Mouse (Mus musculus) liver, embryonic 12.5 days (tissue): ENCODE measurements around the gene Nptn. TPM values are rescaled to one million over a fixed set of nuclear protein-coding genes. Genes with fewer than 3 reads are reported as not detected.
A peak's percentile ranks its signal among the peaks of the same experiment; 100 is the strongest.

ENCODE experiments used
- ATAC-seq: fragments of 200-750 bp; cut with Nextera tagmentation; 2 replicates; pipeline ENCODE4 v1.8.0; 2017; ENCODE audit warnings: moderate number of reproducible peaks, mild to moderate bottlenecking, moderate library complexity
- H3K27ac ChIP-seq: fragments of 300-500 bp; sonication (generic); 2 replicates; pipeline ENCODE4 v1.5.1; 2016; ENCODE audit warnings: mild to moderate bottlenecking
- H3K27me3 ChIP-seq: fragments of 300-500 bp; sonication (generic); replicated peaks from 2 replicates; pipeline ENCODE4 v1.6.1; 2016; ENCODE audit warnings: mild to moderate bottlenecking, moderate library complexity
- H3K36me3 ChIP-seq: fragments of 300-500 bp; sonication (generic); 2 replicates; pipeline ENCODE4 v1.6.1; 2016; ENCODE audit warnings: mild to moderate bottlenecking, moderate library complexity
- H3K4me1 ChIP-seq: fragments of 300-500 bp; sonication (generic); 2 replicates; pipeline ENCODE4 v1.6.1; 2016
- H3K4me2 ChIP-seq: fragments of 300-500 bp; sonication (generic); 2 replicates; pipeline ENCODE4 v1.6.1; 2016; ENCODE audit warnings: mild to moderate bottlenecking, moderate library complexity
- H3K4me3 ChIP-seq: fragments of 300-500 bp; sonication (generic); 2 replicates; pipeline ENCODE4 v1.5.1; 2016; ENCODE audit warnings: mild to moderate bottlenecking, moderate library complexity
- H3K9ac ChIP-seq: fragments of 300-500 bp; sonication (generic); 2 replicates; pipeline ENCODE4 v1.6.1; 2016; ENCODE audit warnings: mild to moderate bottlenecking, moderate library complexity
- H3K9me3 ChIP-seq: fragments of 300-500 bp; sonication (generic); replicated peaks from 2 replicates; pipeline ENCODE4 v1.6.1; 2016; ENCODE audit warnings: mild to moderate bottlenecking, moderate library complexity
- WGBS: fragments of 180-500 bp; shearing (Covaris S2); methylation state at CpG from one replicate; pipeline ENCODE4 v1.1.7; 2016; ENCODE audit not compliant: insufficient replicate concordance; 5-methylcytosine and 5-hydroxymethylcytosine counted together
- polyA plus RNA-seq: library from polyadenylated mRNA; unstranded; fragments of >200 nt; fragmentation: Nextera tagmentation; extraction: Ambion mirVana; gene quantifications from 2 replicates; pipeline ENCODE4 v1.2.1, GENCODE M21; 2016

Gene Nptn
- 93.9 and 95.3 TPM in 2 replicates for polyA plus RNA-seq

GRCm38 (mm10) chr9:58581958-58582540, at the start of gene Nptn:
Gene Nptn, plus strand, starts transcription at chr9:58582240.
- H3K4me2 ChIP-seq: peak within 1 kb of the TSS; percentile 75
- no peaks in the 10 kb centered on the region for H3K27me3 ChIP-seq
- H3K9ac ChIP-seq: peak within 1 kb of the TSS; percentile 100
- H3K36me3 ChIP-seq: no peaks in the 10 kb centered on the region
- no peaks in the 10 kb centered on the region for H3K9me3 ChIP-seq
- peak within 1 kb of the TSS; percentile 95 for H3K27ac ChIP-seq
- H3K4me3 ChIP-seq: peak within 1 kb of the TSS; percentile 97
- peaks cover 40% of the 10 kb centered on the region for H3K4me1 ChIP-seq
- 0% methylated on average over 23 of the region's 56 CpGs for WGBS
- peak; percentile 96 for ATAC-seq

GRCm38 (mm10) chr9:58533322-58533721, 48.7 kb upstream of the Nptn start:
- Histone ChIP-seq H3K36me3 (no peaks in the 10 kb centered on the region; the same call in 1 of the 2 replicates), H3K4me3 (no peak overlapping the region), H3K4me2 (no peak overlapping the region), H3K9ac (no peak overlapping the region), H3K27me3 (no peaks in the 10 kb centered on the region; the same call in 1 of the 2 replicates), H3K9me3 (no peaks in the 10 kb centered on the region), H3K4me1 (peaks cover 7% of the 10 kb centered on the region; the same call in 1 of the 2 replicates), H3K27ac (no peak overlapping the region)
- ATAC-seq: no peak
- WGBS: 73% methylated on average over 6 of the region's 6 CpGs

- 0 out of 2 replicates have a peak, but pooled peaks have one; percentile 30 for ATAC-seq
These were observed 47.3 kb upstream of the Nptn start for GRCm38 (mm10) chr9:58534766-58535165.

GRCm38 (mm10) chr9:58535447-58536134, 46.4 kb upstream of the Nptn start:
- Histone ChIP-seq H3K4me1 (peaks cover 11% of the 10 kb centered on the region), H3K27ac (no peak overlapping the region), H3K4me3 (no peak overlapping the region), H3K36me3 (peaks cover 5% of the 10 kb centered on the region; the same call in 1 of the 2 replicates), H3K4me2 (no peak overlapping the region), H3K9me3 (no peaks in the 10 kb centered on the region), H3K9ac (no peak overlapping the region), H3K27me3 (no peaks in the 10 kb centered on the region; the same call in 1 of the 2 replicates)
- WGBS: 66% methylated on average over 20 of the region's 20 CpGs
- ATAC-seq: no peak

More at GRCm38 (mm10) chr9:58534766-58535165, 47.3 kb upstream of the Nptn start:
- Histone ChIP-seq H3K27ac (no peak overlapping the region), H3K27me3 (no peaks in the 10 kb centered on the region; the same call in 1 of the 2 replicates), H3K4me3 (no peak overlapping the region), H3K9ac (no peak overlapping the region), H3K4me1 (peaks cover 7% of the 10 kb centered on the region; the same call in 1 of the 2 replicates), H3K36me3 (peaks cover 5% of the 10 kb centered on the region; the same call in 1 of the 2 replicates), H3K9me3 (no peaks in the 10 kb centered on the region), H3K4me2 (no peak overlapping the region)
- WGBS: 17% methylated on average over 1 of the region's 1 CpGs

GRCm38 (mm10) chr9:58537774-58538173, 44.3 kb upstream of the Nptn start:
- no peak for ATAC-seq
- 13% methylated on average over 3 of the region's 3 CpGs for WGBS

GRCm38 (mm10) chr9:58539886-58540285, 42.2 kb upstream of the Nptn start:
- H3K27me3 ChIP-seq: no peaks in the 10 kb centered on the region; the same call in 1 of the 2 replicates
- peaks cover 32% of the 10 kb centered on the region for H3K4me1 ChIP-seq
- H3K27ac ChIP-seq: no peak overlapping the region
- no peak overlapping the region for H3K4me3 ChIP-seq
- no peak overlapping the region for H3K9ac ChIP-seq
- peaks cover 5% of the 10 kb centered on the region; the same call in 1 of the 2 replicates for H3K36me3 ChIP-seq
- no peak overlapping the region for H3K4me2 ChIP-seq
- 0 out of 2 replicates have a peak, but pooled peaks have one; percentile 47 for ATAC-seq
- H3K9me3 ChIP-seq: no peaks in the 10 kb centered on the region
- 45% methylated on average over 5 of the region's 5 CpGs for WGBS

More at GRCm38 (mm10) chr9:58537774-58538173, 44.3 kb upstream of the Nptn start:
- no peaks in the 10 kb centered on the region for H3K9me3 ChIP-seq
- H3K9ac ChIP-seq: no peak overlapping the region
- H3K36me3 ChIP-seq: peaks cover 5% of the 10 kb centered on the region; the same call in 1 of the 2 replicates
- H3K4me3 ChIP-seq: no peak overlapping the region
- no peak overlapping the region for H3K27ac ChIP-seq
- peaks cover 32% of the 10 kb centered on the region for H3K4me1 ChIP-seq
- H3K27me3 ChIP-seq: no peaks in the 10 kb centered on the region; the same call in 1 of the 2 replicates
- H3K4me2 ChIP-seq: no peak overlapping the region

- 29% methylated on average over 6 of the region's 6 CpGs for WGBS
- ATAC-seq: no peak
- Histone ChIP-seq H3K27me3 (no peaks in the 10 kb centered on the region; the same call in 1 of the 2 replicates), H3K9me3 (no peaks in the 10 kb centered on the region), H3K4me2 (no peak overlapping the region), H3K4me3 (no peak overlapping the region), H3K4me1 (peaks cover 29% of the 10 kb centered on the region), H3K9ac (no peak overlapping the region), H3K27ac (peak overlapping the region; percentile 41; the same call in 1 of the 2 replicates), H3K36me3 (peaks cover 5% of the 10 kb centered on the region; the same call in 1 of the 2 replicates)
These were observed 40.1 kb upstream of the Nptn start for GRCm38 (mm10) chr9:58541895-58542338.

- Histone ChIP-seq H3K4me3 (no peak overlapping the region), H3K36me3 (no peaks in the 10 kb centered on the region), H3K9ac (no peak overlapping the region), H3K27me3 (peaks cover 8% of the 10 kb centered on the region; the same call in 1 of the 2 replicates), H3K4me2 (no peak overlapping the region), H3K9me3 (no peaks in the 10 kb centered on the region), H3K27ac (no peak overlapping the region), H3K4me1 (peaks cover 24% of the 10 kb centered on the region)
- ATAC-seq: no peak
- 47% methylated on average over 4 of the region's 4 CpGs for WGBS
These were observed 37.1 kb upstream of the Nptn start for GRCm38 (mm10) chr9:58544879-58545324.

DNA sequence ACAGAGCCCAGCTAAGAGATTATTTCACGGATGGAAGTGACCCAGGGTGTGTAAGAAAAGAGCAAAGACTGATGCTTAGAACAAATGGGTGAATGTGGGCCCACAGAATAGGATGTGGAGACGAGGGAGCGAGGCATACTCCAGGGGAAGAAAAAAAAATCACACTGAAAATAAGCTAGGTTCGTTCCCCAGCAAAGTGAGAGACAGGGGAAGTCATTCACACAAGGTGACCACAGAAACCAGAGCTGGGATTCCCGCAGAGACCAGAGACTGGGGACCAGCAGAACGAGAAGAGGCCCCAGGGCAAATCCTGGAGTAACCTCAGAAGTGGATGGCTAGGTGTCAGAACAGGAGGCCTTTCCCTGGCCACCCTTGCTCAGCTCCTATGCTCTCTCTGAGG, 36.6 kb upstream of the Nptn start:
- H3K27me3 ChIP-seq: peaks cover 8% of the 10 kb centered on the region; the same call in 1 of the 2 replicates
- H3K4me3 ChIP-seq: no peak overlapping the region
- ATAC-seq: no peak
- H3K4me2 ChIP-seq: no peak overlapping the region
- no peaks in the 10 kb centered on the region for H3K9me3 ChIP-seq
- no peak overlapping the region for H3K27ac ChIP-seq
- H3K9ac ChIP-seq: no peak overlapping the region
- 22% methylated on average over 6 of the region's 6 CpGs for WGBS
- peaks cover 22% of the 10 kb centered on the region for H3K4me1 ChIP-seq
- H3K36me3 ChIP-seq: no peaks in the 10 kb centered on the region

DNA sequence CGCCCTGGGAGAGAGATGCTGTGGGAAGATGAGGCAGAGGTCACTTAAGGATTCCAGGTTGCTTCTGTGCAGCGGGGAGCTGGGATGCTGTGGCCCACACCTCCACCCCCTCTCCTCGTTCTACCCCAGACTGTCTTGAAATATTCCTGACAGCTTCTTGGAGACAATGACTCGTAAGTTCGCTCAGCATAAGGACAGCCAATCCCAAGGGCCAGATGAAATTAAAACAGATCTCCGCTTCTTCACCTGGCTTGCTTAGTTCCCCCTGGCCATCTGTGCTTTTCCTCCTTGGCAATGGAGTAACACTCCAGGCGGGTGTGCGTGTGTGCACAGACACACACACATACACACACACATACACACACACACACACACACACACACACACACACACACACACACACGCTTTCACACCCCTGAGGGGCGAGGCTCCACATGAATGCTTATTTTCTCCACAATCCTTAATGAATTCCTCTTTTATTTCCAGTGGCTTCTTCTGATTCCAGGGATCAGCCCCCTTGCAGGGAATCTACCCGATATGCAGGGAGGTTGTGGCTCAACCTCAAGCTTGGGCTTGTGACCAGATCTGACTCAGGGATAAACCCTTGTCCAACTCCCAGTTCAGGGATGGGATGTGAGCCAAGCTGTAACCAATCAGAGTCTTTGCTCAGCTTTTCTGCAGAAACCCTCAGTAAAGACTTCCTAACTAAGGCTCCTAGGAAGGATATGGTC, 35.2 kb upstream of the Nptn start:
- ATAC-seq: no peak

DNA sequence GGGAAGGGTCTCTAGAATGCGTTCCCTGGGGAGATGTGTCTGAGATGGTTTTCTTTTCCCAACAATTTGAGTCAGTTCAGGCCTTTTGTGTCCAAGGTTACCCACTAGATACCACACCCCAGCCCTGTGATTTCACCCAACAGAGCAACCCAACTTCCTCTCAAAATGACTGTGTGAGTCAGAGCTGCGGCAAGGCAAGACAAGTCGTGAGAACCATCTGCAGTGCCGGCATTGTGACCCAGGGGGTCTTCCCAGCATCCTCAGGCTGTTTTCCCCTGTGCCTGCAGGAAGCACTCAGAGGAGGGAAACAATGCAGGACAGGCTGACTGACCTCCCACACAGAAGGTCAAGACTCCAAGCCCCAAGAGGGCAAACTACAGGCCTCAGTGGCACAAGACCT, 33.1 kb upstream of the Nptn start:
- peaks cover 41% of the 10 kb centered on the region for H3K27me3 ChIP-seq
- 0 out of 2 replicates have a peak, but pooled peaks cover under 1% of the 10 kb centered on the region for H3K4me1 ChIP-seq
- no peaks in the 10 kb centered on the region for H3K36me3 ChIP-seq
- WGBS: 27% methylated on average over 4 of the region's 4 CpGs
- no peak for ATAC-seq
- no peak overlapping the region for H3K27ac ChIP-seq
- H3K4me3 ChIP-seq: no peak overlapping the region
- no peak overlapping the region for H3K9ac ChIP-seq
- no peak overlapping the region for H3K4me2 ChIP-seq
- H3K9me3 ChIP-seq: no peaks in the 10 kb centered on the region

More for the DNA sequence above, 35.2 kb upstream of the Nptn start:
- H3K4me3 ChIP-seq: no peak overlapping the region
- H3K4me2 ChIP-seq: no peak overlapping the region
- H3K27ac ChIP-seq: no peak overlapping the region
- WGBS: 70% methylated on average over 11 of the region's 11 CpGs
- no peaks in the 10 kb centered on the region for H3K9me3 ChIP-seq
- H3K4me1 ChIP-seq: peaks cover 8% of the 10 kb centered on the region
- H3K27me3 ChIP-seq: peaks cover 20% of the 10 kb centered on the region
- no peak overlapping the region for H3K9ac ChIP-seq
- no peaks in the 10 kb centered on the region for H3K36me3 ChIP-seq
